Mouse (Mus musculus): ENCODE measurements around the gene Ube2m.

DNA sequence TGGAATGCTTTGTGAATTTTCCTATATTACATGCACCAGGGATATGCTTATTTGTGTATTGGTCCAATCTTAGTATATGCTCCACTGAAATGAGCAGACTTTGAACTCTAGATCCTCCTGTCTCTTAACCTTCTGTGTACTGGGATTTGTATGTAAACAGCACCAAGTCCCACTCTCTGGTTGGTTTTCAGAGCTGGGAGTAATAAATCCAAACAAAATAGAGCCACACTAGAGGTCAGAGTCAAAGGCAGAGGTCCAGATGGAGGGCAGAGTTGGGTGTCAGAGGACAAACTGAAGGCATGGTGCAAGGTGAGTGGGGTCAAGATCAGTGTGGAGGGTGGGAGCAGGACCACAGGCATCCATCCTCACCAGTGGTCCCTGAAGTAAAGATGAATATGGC is 42.2 kb downstream of the Ube2m start:
- TF ChIP-seq JUN (IDR thresholded peaks at IDR 0.05; ENCODE audit: insufficient read depth, low read depth, low read length) (no peak), CTCF (conservative IDR thresholded peaks at IDR 0.05 in 1 of 2, IDR thresholded peaks at IDR 0.05 in 1 of 2; ENCODE audit: low read depth in 2 of 2, low read length in 2 of 2) (no peak), NRF1 (IDR thresholded peaks at IDR 0.05; ENCODE audit: low read depth, low read length) (no peak), EP300 (IDR thresholded peaks at IDR 0.05; ENCODE audit: low read length) (no peak)

All from CH12.LX (cell line).